Mouse (Mus musculus): ENCODE data around the gene Mapk11. TPM values are rescaled to one million over a fixed set of nuclear protein-coding genes. Genes with fewer than 3 reads are reported as not detected.

The Mapk11 gene
- polyA plus RNA-seq, 1 experiment from 2014 or later, result 1.5 TPM

DNA sequence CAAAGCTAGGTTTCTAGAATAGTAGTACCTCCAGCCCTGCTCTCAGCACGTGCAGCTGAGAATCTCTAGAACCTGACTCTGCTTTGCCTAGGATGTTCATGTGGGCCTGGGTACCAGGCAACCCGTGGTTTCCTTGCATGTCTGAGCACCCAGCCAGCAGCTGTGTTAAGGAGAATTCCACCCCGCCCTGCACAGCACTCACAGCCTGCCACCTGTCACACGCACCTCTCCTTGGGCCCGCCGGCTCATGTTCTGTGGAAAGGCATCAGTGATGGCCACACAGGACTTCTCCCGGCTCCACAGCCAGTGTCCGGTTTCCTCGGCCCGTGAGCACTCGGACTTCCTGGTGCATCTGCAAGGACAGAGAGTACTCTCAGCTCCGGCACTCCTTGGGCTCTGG lies 16.1 kb upstream of the Mapk11 start:
- Histone ChIP-seq H3K4me3 (ENCODE audit: inconsistent target) (no peak overlapping the region), H3K36me3 (ENCODE audit: inconsistent target) (peaks cover 90% of the 10 kb centered on the region), H3K27ac (no peak overlapping the region), H3K79me2 (ENCODE audit: inconsistent target) (peaks cover 44% of the 10 kb centered on the region)
- 94% methylated on average over 12 of the region's 12 CpGs for WGBS (ENCODE audit: missing documents)

GRCm38 (mm10) chr15:89161397-89161796 lies 12.0 kb upstream of the Mapk11 start:
- no peak overlapping the region for H3K27ac ChIP-seq
- peaks cover 100% of the 10 kb centered on the region for H3K36me3 ChIP-seq (ENCODE audit: inconsistent target)
- H3K4me3 ChIP-seq (ENCODE audit: inconsistent target), result no peak overlapping the region
- 65% methylated on average over 7 of the region's 9 CpGs for WGBS (ENCODE audit: missing documents)
- peaks cover 4% of the 10 kb centered on the region; the same call in 1 of the 2 replicates for H3K79me2 ChIP-seq (ENCODE audit: inconsistent target)

- WGBS (ENCODE audit: missing documents), result 92% methylated on average over 16 of the region's 16 CpGs
- no peak overlapping the region for H3K4me3 ChIP-seq (ENCODE audit: inconsistent target)
- no peak overlapping the region for H3K27ac ChIP-seq
- peaks cover 97% of the 10 kb centered on the region for H3K36me3 ChIP-seq (ENCODE audit: inconsistent target)
- no peaks in the 10 kb centered on the region for H3K79me2 ChIP-seq (ENCODE audit: inconsistent target)
Observed at GRCm38 (mm10) chr15:89158516-89158915, 9.1 kb upstream of the Mapk11 start.

DNA sequence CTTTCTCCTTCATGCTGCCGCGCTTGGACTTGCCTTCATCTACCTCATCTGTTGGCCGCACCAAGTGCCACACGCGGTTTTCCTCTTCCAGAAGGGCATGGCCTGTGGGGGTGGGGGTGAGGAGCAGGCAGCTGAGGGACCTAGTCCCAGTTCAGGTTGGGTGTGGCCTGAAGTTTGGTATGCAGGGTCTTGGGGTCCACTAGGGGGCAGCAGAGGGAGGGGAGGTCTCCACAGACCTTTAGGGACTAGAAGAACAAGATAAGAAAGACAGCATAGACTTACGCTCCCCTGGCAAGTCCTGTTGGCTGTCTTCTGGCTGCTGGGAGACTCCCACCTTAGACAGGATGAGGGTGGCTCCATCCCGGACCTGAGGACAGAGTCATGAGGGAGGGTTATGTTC lies 8.5 kb upstream of the Mapk11 start:
- 76% methylated on average over 5 of the region's 7 CpGs for WGBS (ENCODE audit: missing documents)
- Histone ChIP-seq H3K27ac (no peak overlapping the region), H3K79me2 (ENCODE audit: inconsistent target) (no peaks in the 10 kb centered on the region), H3K36me3 (ENCODE audit: inconsistent target) (peaks cover 91% of the 10 kb centered on the region), H3K4me3 (ENCODE audit: inconsistent target) (no peak overlapping the region)

DNA sequence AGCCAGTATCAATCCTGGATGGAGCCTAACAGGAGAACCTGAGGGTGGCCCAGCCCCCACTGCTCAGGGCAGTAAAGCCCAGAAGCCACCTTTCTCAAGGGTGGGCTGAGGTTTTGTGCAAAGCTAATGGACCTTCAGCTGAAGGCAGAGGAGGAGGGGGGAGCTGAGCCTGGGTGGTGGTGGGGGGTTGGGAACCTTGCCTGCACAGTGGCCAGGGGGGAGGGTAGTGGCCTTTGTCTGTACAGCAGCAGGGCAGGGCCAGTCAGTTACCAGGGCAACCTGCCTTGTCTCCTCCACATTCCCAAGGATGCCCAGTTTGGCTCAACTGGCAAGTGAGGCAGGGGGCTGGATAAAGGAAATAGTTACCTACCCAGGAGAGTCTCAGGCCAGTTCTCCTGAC lies 2.9 kb upstream of the Mapk11 start:
- Histone ChIP-seq H3K79me2 (ENCODE audit: inconsistent target) (no peaks in the 10 kb centered on the region), H3K4me3 (ENCODE audit: inconsistent target) (no peak overlapping the region), H3K27ac (no peak overlapping the region), H3K36me3 (ENCODE audit: inconsistent target) (peaks cover 35% of the 10 kb centered on the region)

GRCm38 (mm10) chr15:89150041-89150390 lies 588 bp upstream of the Mapk11 start:
- Histone ChIP-seq H3K36me3 (ENCODE audit: inconsistent target) (peaks cover 12% of the 10 kb centered on the region), H3K79me2 (ENCODE audit: inconsistent target) (no peaks in the 10 kb centered on the region), H3K27ac (no peak overlapping the region), H3K4me3 (ENCODE audit: inconsistent target) (no peak overlapping the region; the same call in 1 of the 2 replicates)
- WGBS (ENCODE audit: missing documents), result 19% methylated on average over 13 of the region's 13 CpGs

DNA sequence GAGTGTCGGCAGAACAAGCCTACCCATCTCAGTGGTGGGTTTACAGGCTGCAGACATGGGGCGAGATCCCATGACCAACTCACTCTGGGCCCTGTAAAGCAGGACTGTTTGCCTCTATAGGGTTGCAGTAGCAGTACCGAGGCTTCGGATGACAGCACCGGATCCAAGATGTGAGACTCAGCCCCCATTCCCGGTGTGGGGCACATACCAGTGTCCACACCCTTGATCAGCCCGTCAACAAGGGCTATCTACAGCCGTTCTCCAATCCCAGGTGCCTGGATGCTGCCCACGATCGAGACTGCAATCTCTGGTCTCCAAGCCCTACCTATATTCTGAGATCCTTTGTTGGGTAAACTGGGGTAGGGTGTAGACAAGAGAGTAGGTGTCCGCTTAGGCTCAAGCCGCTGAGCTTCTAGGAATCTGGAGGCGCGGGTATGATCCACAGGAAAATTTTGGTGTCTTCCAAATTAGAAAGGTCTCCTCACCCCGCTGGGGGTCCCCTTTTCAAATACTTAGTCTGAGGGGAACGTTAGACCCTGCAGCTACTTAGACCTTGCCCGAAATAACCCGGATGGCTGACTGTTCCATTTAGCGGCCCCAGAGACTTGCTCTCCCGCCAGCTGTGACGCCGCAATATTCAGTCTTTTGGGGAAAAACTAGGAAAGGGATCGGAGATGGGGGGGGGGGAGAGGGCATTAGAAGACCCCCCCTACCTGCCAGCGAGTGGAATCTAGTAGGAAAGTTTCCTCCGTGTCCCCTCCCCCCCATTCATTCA lies 745 bp downstream of the Mapk11 start:
- no peaks in the 10 kb centered on the region for H3K36me3 ChIP-seq (ENCODE audit: inconsistent target)
- H3K4me3 ChIP-seq (ENCODE audit: inconsistent target), result peak overlapping the region; percentile 17
- H3K79me2 ChIP-seq (ENCODE audit: inconsistent target), result no peaks in the 10 kb centered on the region
- H3K27ac ChIP-seq, result no peak overlapping the region
- 21% methylated on average over 24 of the region's 25 CpGs for WGBS (ENCODE audit: missing documents)

GRCm38 (mm10) chr15:89147895-89148294 lies 1.5 kb downstream of the Mapk11 start:
- H3K4me3 ChIP-seq (ENCODE audit: inconsistent target), result no peak overlapping the region
- WGBS (ENCODE audit: missing documents), result 73% methylated on average over 4 of the region's 4 CpGs
- no peaks in the 10 kb centered on the region for H3K36me3 ChIP-seq (ENCODE audit: inconsistent target)
- no peaks in the 10 kb centered on the region for H3K79me2 ChIP-seq (ENCODE audit: inconsistent target)
- H3K27ac ChIP-seq, result no peak overlapping the region

GRCm38 (mm10) chr15:89147456-89147855 lies 2.0 kb downstream of the Mapk11 start:
- H3K79me2 ChIP-seq (ENCODE audit: inconsistent target), result no peaks in the 10 kb centered on the region
- H3K27ac ChIP-seq, result no peak overlapping the region
- H3K4me3 ChIP-seq (ENCODE audit: inconsistent target), result no peak overlapping the region
- 29% methylated on average over 10 of the region's 10 CpGs for WGBS (ENCODE audit: missing documents)
- no peaks in the 10 kb centered on the region for H3K36me3 ChIP-seq (ENCODE audit: inconsistent target)

GRCm38 (mm10) chr15:89147024-89147423 lies 2.4 kb downstream of the Mapk11 start:
- no peaks in the 10 kb centered on the region for H3K79me2 ChIP-seq (ENCODE audit: inconsistent target)
- no peak overlapping the region for H3K4me3 ChIP-seq (ENCODE audit: inconsistent target)
- H3K36me3 ChIP-seq (ENCODE audit: inconsistent target), result no peaks in the 10 kb centered on the region
- H3K27ac ChIP-seq, result no peak overlapping the region
- under 1% methylated on average over 14 of the region's 16 CpGs for WGBS (ENCODE audit: missing documents)

GRCm38 (mm10) chr15:89146537-89146936 lies 2.9 kb downstream of the Mapk11 start:
- WGBS (ENCODE audit: missing documents), result 4% methylated on average over 27 of the region's 27 CpGs
- no peaks in the 10 kb centered on the region for H3K36me3 ChIP-seq (ENCODE audit: inconsistent target)
- H3K27ac ChIP-seq, result no peak overlapping the region
- no peak overlapping the region for H3K4me3 ChIP-seq (ENCODE audit: inconsistent target)
- no peaks in the 10 kb centered on the region for H3K79me2 ChIP-seq (ENCODE audit: inconsistent target)

DNA sequence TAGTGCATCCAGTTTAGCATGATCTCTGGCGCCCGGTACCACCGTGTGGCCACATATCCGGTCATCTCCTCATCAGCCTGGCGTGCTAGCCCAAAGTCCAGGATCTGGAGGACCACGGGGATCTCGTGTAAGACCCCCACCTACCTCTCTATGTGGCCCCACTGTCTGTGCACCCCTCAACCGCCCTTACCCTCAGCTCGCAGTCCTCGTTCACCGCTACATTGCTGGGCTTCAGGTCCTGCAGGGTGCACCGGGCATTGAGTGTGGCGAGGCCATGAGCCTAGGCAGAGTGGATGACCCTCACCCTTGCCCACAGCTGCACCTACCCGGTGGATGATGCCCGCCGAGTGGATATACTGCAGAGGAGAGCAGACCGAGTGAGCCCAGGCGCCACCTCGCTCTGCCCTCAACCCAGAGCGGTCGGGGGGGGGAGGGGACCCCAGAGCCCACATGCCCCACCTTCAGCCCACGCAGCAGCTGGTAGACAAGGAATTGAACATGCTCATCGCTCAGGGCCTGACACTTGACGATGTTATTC lies 3.5 kb downstream of the Mapk11 start:
- 89% methylated on average over 23 of the region's 24 CpGs for WGBS (ENCODE audit: missing documents)
- Histone ChIP-seq H3K79me2 (ENCODE audit: inconsistent target) (no peaks in the 10 kb centered on the region), H3K27ac (no peak overlapping the region), H3K36me3 (ENCODE audit: inconsistent target) (no peaks in the 10 kb centered on the region), H3K4me3 (ENCODE audit: inconsistent target) (no peak overlapping the region)

GRCm38 (mm10) chr15:89144965-89145364 lies 4.5 kb downstream of the Mapk11 start:
- H3K79me2 ChIP-seq (ENCODE audit: inconsistent target), result no peaks in the 10 kb centered on the region
- H3K36me3 ChIP-seq (ENCODE audit: inconsistent target), result no peaks in the 10 kb centered on the region
- H3K27ac ChIP-seq, result no peak overlapping the region
- 52% methylated on average over 11 of the region's 11 CpGs for WGBS (ENCODE audit: missing documents)
- no peak overlapping the region for H3K4me3 ChIP-seq (ENCODE audit: inconsistent target)

GRCm38 (mm10) chr15:89143134-89143533 lies 6.3 kb downstream of the Mapk11 start:
- H3K4me3 ChIP-seq (ENCODE audit: inconsistent target), result no peak overlapping the region
- no peak overlapping the region for H3K27ac ChIP-seq
- no peaks in the 10 kb centered on the region for H3K79me2 ChIP-seq (ENCODE audit: inconsistent target)
- no peaks in the 10 kb centered on the region for H3K36me3 ChIP-seq (ENCODE audit: inconsistent target)
- WGBS (ENCODE audit: missing documents), result 63% methylated on average over 2 of the region's 2 CpGs

GRCm38 (mm10) chr15:89141905-89142304 lies 7.5 kb downstream of the Mapk11 start:
- WGBS (ENCODE audit: missing documents), result 54% methylated on average over 4 of the region's 4 CpGs
- H3K4me3 ChIP-seq (ENCODE audit: inconsistent target), result no peak overlapping the region
- H3K36me3 ChIP-seq (ENCODE audit: inconsistent target), result no peaks in the 10 kb centered on the region
- H3K27ac ChIP-seq, result no peak overlapping the region
- H3K79me2 ChIP-seq (ENCODE audit: inconsistent target), result no peaks in the 10 kb centered on the region

- WGBS (ENCODE audit: missing documents), result 24% methylated on average over 5 of the region's 5 CpGs
- H3K36me3 ChIP-seq (ENCODE audit: inconsistent target), result no peaks in the 10 kb centered on the region
- no peaks in the 10 kb centered on the region for H3K79me2 ChIP-seq (ENCODE audit: inconsistent target)
- H3K4me3 ChIP-seq (ENCODE audit: inconsistent target), result no peak overlapping the region
- no peak overlapping the region for H3K27ac ChIP-seq
Observed at GRCm38 (mm10) chr15:89141443-89141842, 8.0 kb downstream of the Mapk11 start.
